Mouse (Mus musculus): ENCODE results near the gene Rgl1. TPM values are rescaled to one million over a fixed set of nuclear protein-coding genes. Genes with fewer than 3 reads are reported as not detected.
A peak's percentile ranks its signal among the peaks of the same experiment; 100 is the strongest.

Rgl1 gene
- polyA plus RNA-seq, 1 experiment = 49.2 TPM

GRCm38 (mm10) chr1:152689968-152690367, 76.2 kb downstream of the Rgl1 start:
- TF ChIP-seq POLR2A (IDR thresholded peaks at IDR 0.05; ENCODE audit: control insufficient read depth, low read depth, low read length) = no peak
- TF ChIP-seq CTCF (IDR thresholded peaks at IDR 0.05; ENCODE audit: control insufficient read depth, insufficient read depth, insufficient replicate concordance, low read depth, low read length) = no peak
- Histone ChIP-seq H3K27ac (ENCODE audit: control insufficient read depth, insufficient read depth, low read depth, low read length) (no peak overlapping the region), H3K36me3 (ENCODE audit: control insufficient read depth, insufficient read depth, low read length) (no peaks in the 10 kb centered on the region), H3K4me1 (ENCODE audit: control insufficient read depth, insufficient read depth, low read length) (peaks cover 5% of the 10 kb centered on the region), H3K27me3 (ENCODE audit: control insufficient read depth, insufficient read depth, low read length) (no peaks in the 10 kb centered on the region), H3K4me3 (ENCODE audit: control insufficient read depth, low read depth, low read length) (peak overlapping the region; percentile 23)

- H3K27ac ChIP-seq (ENCODE audit: control insufficient read depth, insufficient read depth, low read depth, low read length) = no peak overlapping the region; the same call in 1 of the 2 replicates
These were observed 78.4 kb downstream of the Rgl1 start for GRCm38 (mm10) chr1:152687733-152688181.

GRCm38 (mm10) chr1:152687099-152687730, 78.9 kb downstream of the Rgl1 start:
- Histone ChIP-seq H3K4me1 (ENCODE audit: control insufficient read depth, insufficient read depth, low read length) (peaks cover 5% of the 10 kb centered on the region), H3K36me3 (ENCODE audit: control insufficient read depth, insufficient read depth, low read length) (no peaks in the 10 kb centered on the region), H3K27me3 (ENCODE audit: control insufficient read depth, insufficient read depth, low read length) (no peaks in the 10 kb centered on the region), H3K27ac (ENCODE audit: control insufficient read depth, insufficient read depth, low read depth, low read length) (no peak overlapping the region; the same call in 1 of the 2 replicates), H3K4me3 (ENCODE audit: control insufficient read depth, low read depth, low read length) (peak overlapping the region; percentile 48)
- TF ChIP-seq CTCF (IDR thresholded peaks at IDR 0.05; ENCODE audit: control insufficient read depth, insufficient read depth, insufficient replicate concordance, low read depth, low read length) (no peak), POLR2A (IDR thresholded peaks at IDR 0.05; ENCODE audit: control insufficient read depth, low read depth, low read length) (no peak)

More at GRCm38 (mm10) chr1:152687733-152688181, 78.4 kb downstream of the Rgl1 start:
- no peaks in the 10 kb centered on the region for H3K36me3 ChIP-seq (ENCODE audit: control insufficient read depth, insufficient read depth, low read length)
- peaks cover 5% of the 10 kb centered on the region for H3K4me1 ChIP-seq (ENCODE audit: control insufficient read depth, insufficient read depth, low read length)
- TF ChIP-seq POLR2A (IDR thresholded peaks at IDR 0.05; ENCODE audit: control insufficient read depth, low read depth, low read length) = no peak
- TF ChIP-seq CTCF (IDR thresholded peaks at IDR 0.05; ENCODE audit: control insufficient read depth, insufficient read depth, insufficient replicate concordance, low read depth, low read length) = no peak
- peak overlapping the region; percentile 48 for H3K4me3 ChIP-seq (ENCODE audit: control insufficient read depth, low read depth, low read length)
- H3K27me3 ChIP-seq (ENCODE audit: control insufficient read depth, insufficient read depth, low read length) = no peaks in the 10 kb centered on the region

- Histone ChIP-seq H3K4me3 (ENCODE audit: control insufficient read depth, low read depth, low read length) (no peak overlapping the region), H3K27me3 (ENCODE audit: control insufficient read depth, insufficient read depth, low read length) (no peaks in the 10 kb centered on the region), H3K4me1 (ENCODE audit: control insufficient read depth, insufficient read depth, low read length) (peaks cover 5% of the 10 kb centered on the region), H3K27ac (ENCODE audit: control insufficient read depth, insufficient read depth, low read depth, low read length) (no peak overlapping the region), H3K36me3 (ENCODE audit: control insufficient read depth, insufficient read depth, low read length) (no peaks in the 10 kb centered on the region)
- TF ChIP-seq POLR2A (IDR thresholded peaks at IDR 0.05; ENCODE audit: control insufficient read depth, low read depth, low read length) (no peak), CTCF (IDR thresholded peaks at IDR 0.05; ENCODE audit: control insufficient read depth, insufficient read depth, insufficient replicate concordance, low read depth, low read length) (no peak)
These were observed 80.6 kb downstream of the Rgl1 start for GRCm38 (mm10) chr1:152685531-152685930.

GRCm38 (mm10) chr1:152682368-152683194, 83.6 kb downstream of the Rgl1 start:
- no peaks in the 10 kb centered on the region for H3K27me3 ChIP-seq (ENCODE audit: control insufficient read depth, insufficient read depth, low read length)
- H3K4me3 ChIP-seq (ENCODE audit: control insufficient read depth, low read depth, low read length) = peak overlapping the region; percentile 68
- no peaks in the 10 kb centered on the region for H3K36me3 ChIP-seq (ENCODE audit: control insufficient read depth, insufficient read depth, low read length)
- H3K27ac ChIP-seq (ENCODE audit: control insufficient read depth, insufficient read depth, low read depth, low read length) = peak overlapping the region; percentile 77
- peaks cover 4% of the 10 kb centered on the region for H3K4me1 ChIP-seq (ENCODE audit: control insufficient read depth, insufficient read depth, low read length)
- TF ChIP-seq CTCF (IDR thresholded peaks at IDR 0.05; ENCODE audit: control insufficient read depth, insufficient read depth, insufficient replicate concordance, low read depth, low read length) (no peak), POLR2A (IDR thresholded peaks at IDR 0.05; ENCODE audit: control insufficient read depth, low read depth, low read length) (peak; percentile 43; the same call in 1 of the 2 replicates)

- TF ChIP-seq CTCF (IDR thresholded peaks at IDR 0.05; ENCODE audit: control insufficient read depth, insufficient read depth, insufficient replicate concordance, low read depth, low read length) (peak; percentile 21; the same call in 1 of the 2 replicates), POLR2A (IDR thresholded peaks at IDR 0.05; ENCODE audit: control insufficient read depth, low read depth, low read length) (no peak)
- H3K27me3 ChIP-seq (ENCODE audit: control insufficient read depth, insufficient read depth, low read length) = no peaks in the 10 kb centered on the region
- H3K36me3 ChIP-seq (ENCODE audit: control insufficient read depth, insufficient read depth, low read length) = no peaks in the 10 kb centered on the region
- H3K4me1 ChIP-seq (ENCODE audit: control insufficient read depth, insufficient read depth, low read length) = no peaks in the 10 kb centered on the region
- H3K27ac ChIP-seq (ENCODE audit: control insufficient read depth, insufficient read depth, low read depth, low read length) = 0 out of 2 replicates have a peak overlapping the region, but pooled peaks have one; percentile 3
- H3K4me3 ChIP-seq (ENCODE audit: control insufficient read depth, low read depth, low read length) = peak overlapping the region; percentile 68
These were observed 84.3 kb downstream of the Rgl1 start for GRCm38 (mm10) chr1:152681676-152682367.
